Mouse (Mus musculus): ENCODE measurements around the gene H2-M10.2. TPM values are rescaled to one million over a fixed set of nuclear protein-coding genes. Genes with fewer than 3 reads are reported as not detected.
"Not testable (repeated sequence)": the region's sequence is repeated elsewhere in the genome, so short reads cannot be mapped to it uniquely, and the experiment has no call there.

Gene H2-M10.2
- total RNA-seq (2021): not detected
- long read RNA-seq, experiment 1: 0 reads
- long read RNA-seq, experiment 2: 0 reads

DNA sequence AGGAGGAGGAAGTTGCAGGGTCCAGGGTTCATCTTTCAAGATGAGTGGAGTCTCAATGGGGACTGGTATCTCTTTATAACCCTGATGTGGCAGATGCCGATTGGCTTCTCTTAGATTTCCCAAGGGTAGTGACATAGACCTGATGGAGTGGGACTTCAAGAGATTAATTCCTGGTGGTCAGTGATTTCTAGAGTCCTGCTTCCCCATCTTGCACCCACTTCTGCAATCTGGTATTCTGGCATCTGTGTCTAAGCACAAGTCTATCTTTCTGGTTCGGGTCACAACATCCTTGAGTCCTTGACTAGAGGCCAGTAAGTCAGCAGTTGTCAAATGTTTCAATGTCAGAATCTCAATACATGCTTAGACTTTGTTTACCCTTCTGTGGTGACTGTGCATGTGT, at the start of gene H2-M10.2:
Gene H2-M10.2, minus strand, starts transcription at position 101 of the 400 bp plus-strand sequence.
- H3K4me3 ChIP-seq: no peak within 1 kb of the TSS
- TF ChIP-seq CTCF (conservative IDR thresholded peaks at IDR 0.05): no peak
- DNase-seq (ENCODE audit: low spot score in 2 of 2): no peak
- H3K27ac ChIP-seq: no peak within 1 kb of the TSS

DNA sequence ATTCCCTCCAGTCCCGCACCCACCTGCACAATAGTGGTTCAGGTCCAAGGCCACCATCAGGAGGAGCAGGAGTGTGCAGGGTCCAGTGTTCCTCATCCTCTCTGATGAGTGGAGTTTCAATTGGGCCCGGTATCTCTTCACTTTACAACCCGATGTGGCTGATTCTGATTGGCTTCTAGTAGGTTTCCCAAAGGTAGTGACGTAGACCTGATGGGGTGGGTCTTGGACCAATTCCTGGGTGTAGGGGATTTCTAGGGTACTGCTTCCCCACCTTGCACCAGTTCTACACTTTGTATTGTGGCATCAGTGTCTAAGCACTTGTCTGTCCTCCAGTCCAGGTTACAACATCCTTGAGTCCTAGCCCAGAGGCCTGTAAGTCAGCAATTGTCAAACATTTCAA, 39.8 kb upstream of the H2-M10.2 start, which contains the start of gene H2-M10.1:
Gene H2-M10.1, minus strand, starts transcription at position 101 of the 400 bp plus-strand sequence.
- Histone ChIP-seq H3K27ac (no peak within 1 kb of the TSS), H3K4me3 (no peak within 1 kb of the TSS)
- TF ChIP-seq CTCF (conservative IDR thresholded peaks at IDR 0.05): no peak
- DNase-seq (ENCODE audit: low spot score in 2 of 2): no peak

DNA sequence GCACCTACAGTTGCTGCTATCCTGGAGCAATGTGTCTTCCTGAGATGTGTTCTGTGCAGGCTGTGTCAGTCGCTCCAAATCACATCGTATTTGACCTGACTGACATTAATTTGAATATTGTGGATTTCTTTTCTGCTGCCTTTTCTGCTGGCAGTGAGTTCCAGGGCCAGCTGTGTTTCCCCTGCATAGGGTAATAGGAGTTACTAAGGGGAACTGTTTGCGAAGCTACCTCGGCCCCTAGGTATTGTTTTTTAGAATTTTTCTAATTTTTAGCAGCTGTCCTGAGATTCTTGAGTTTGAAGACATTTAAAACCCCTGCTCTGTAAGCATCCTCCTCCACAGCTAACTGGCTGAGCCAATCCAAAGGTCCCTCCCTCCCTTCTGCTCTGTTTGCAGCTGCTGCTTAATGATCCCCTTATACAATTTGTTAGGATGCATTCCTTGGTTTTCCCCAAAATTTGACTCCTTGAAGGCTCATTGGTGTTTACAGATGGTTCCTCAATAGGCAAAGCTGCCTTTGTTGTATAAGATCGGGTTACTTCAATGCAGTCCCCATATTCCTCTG, 29.5 kb upstream of the H2-M10.2 start:
- H3K4me3 ChIP-seq: peak overlapping the region; percentile 85
- H3K27ac ChIP-seq: peak overlapping the region; percentile 93
- no peak for DNase-seq (ENCODE audit: low spot score in 2 of 2)
- no peak for TF ChIP-seq CTCF (conservative IDR thresholded peaks at IDR 0.05)

DNA sequence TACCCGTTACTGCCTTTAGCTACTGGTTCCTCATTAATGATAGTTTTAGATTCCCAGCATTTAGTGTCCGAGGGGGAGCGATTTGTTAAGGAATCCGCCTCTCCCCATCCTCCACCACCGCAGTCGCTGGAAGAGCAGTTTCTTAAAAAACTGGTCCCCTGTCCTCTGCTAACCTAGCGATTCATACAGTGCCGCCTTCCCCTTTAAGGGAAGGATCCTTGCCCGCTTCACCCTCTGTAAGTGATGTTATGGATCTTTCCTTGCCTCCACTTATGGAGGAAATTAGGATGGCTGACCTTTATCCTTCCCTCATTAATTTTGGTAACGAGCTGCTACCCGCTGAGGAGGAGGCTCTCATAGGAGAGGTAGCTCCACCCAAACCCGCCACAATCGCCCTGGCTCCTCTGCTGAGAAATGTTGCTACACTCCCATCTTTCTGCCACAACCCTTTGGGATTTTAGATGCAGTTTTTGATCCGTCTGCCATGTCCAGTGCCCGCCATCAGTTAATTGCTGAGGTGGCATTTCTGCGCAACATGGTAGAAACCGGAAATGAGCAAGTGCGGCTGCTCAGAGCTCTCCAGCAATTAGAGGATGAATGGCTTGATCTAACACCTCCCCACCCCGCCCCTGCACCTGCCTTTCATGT, 28.9 kb upstream of the H2-M10.2 start:
- DNase-seq (ENCODE audit: low spot score in 2 of 2): peak; percentile 70 to 75
- TF ChIP-seq CTCF (conservative IDR thresholded peaks at IDR 0.05): no peak
- peak overlapping the region; percentile 93 for H3K27ac ChIP-seq
- peak overlapping the region; percentile 85 for H3K4me3 ChIP-seq

DNA sequence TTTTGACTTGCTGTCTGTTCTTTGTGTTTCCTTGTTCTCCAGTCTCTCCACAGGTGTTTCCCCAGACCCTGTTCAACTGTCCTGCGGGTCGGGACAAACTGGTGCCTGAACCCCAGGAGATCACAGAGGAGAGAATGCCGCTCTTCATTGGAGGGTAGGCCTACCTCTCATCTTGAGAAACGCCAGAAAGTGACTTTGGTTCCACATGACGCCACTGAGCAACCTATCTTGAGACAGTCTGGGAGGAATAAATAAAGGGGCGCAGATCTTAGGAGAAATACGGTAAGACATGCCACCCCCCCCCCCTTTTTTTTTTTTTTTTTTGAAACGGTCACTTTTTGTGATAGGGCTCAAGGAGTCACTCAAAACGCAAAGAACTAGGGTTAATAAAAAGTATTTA, 28.2 kb upstream of the H2-M10.2 start:
- Histone ChIP-seq H3K27ac (peak overlapping the region; percentile 93), H3K4me3 (peak overlapping the region; percentile 85)
- TF ChIP-seq CTCF (conservative IDR thresholded peaks at IDR 0.05): no peak
- no peak for DNase-seq (ENCODE audit: low spot score in 2 of 2)

DNA sequence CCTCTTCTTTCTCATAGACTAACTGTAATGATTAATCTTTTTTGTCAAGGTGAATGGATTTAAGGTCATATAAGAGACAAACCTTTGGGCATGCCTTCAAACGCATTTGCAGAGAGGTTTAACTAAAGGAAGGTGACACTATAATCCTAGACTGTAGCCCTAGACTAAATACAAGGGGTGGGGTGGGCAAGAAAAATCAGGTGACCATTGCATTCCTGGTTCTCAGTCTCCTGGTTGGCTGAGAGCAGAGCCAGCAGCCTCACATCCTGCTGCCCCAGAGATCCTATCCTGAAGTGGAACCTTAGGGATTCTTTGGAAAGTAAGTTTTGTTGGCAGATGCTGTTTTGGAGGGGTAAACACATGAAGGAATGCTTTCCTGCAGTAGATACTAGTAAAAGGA, 23.0 kb upstream of the H2-M10.2 start:
- Histone ChIP-seq H3K27ac (no peak overlapping the region), H3K4me3 (no peak overlapping the region)
- DNase-seq (ENCODE audit: low spot score in 2 of 2): no peak
- no peak for TF ChIP-seq CTCF (conservative IDR thresholded peaks at IDR 0.05)

DNA sequence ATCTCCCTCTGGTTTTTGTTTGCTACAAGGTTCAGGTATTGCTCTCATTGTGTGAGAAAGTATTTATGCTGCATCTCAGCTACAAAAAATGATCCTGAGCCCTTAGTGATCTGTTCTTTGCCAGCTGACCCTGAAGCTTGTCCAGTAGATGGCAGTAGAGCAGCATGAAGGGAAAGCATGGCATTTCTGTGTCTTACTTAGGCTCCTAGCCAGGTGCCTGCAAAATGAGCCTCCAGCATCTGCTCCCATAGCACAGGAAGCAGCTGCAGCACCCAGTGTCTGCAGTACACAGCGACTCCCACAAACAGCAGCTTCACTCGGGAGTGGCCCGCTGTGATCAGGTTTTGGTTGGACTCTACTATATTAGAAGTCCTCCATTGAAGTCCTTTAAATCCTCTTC, 22.6 kb upstream of the H2-M10.2 start:
- not testable (repeated sequence) for H3K4me3 ChIP-seq, H3K27ac ChIP-seq
- TF ChIP-seq CTCF (conservative IDR thresholded peaks at IDR 0.05): peak; percentile 85
- DNase-seq (ENCODE audit: low spot score in 2 of 2): peak; percentile 71

DNA sequence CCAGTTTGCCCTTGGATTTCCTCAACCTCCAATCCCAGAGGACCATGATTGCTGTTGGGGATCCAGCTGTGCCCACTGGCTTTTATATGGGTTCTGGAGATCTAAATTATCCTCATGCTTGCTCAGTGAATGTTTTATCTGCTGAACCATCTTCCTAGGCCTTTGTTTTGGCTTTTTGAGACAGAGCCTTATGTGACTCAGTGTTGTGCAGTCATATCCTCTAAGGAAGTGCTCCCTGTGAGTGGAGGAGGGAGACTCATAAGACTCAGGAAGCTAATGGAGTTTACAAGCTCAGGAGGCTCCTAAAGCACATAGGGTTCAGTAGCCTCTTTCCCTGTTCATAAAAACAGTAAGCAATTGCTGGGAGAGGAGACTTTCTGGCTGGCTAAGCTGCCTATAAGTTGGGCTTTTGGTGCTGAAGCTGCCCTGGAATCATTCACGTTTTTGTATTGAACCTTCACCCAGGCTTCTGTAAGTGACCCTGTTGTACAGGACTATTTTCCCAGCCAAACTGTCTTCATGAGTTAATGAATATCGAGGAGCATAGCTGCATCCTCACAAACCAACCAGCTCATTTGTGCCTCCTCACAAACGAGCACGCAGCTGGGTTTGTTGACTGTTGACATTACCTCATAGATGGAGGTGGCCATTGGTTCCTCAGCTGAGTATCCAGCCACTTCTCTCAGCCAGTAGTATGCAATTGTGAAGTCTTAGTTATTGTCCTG, 4.6 kb downstream of the H2-M10.2 start:
- Histone ChIP-seq H3K4me3 (no peak overlapping the region), H3K27ac (no peak overlapping the region)
- DNase-seq (ENCODE audit: low spot score in 2 of 2): no peak
- no peak for TF ChIP-seq CTCF (conservative IDR thresholded peaks at IDR 0.05)

DNA sequence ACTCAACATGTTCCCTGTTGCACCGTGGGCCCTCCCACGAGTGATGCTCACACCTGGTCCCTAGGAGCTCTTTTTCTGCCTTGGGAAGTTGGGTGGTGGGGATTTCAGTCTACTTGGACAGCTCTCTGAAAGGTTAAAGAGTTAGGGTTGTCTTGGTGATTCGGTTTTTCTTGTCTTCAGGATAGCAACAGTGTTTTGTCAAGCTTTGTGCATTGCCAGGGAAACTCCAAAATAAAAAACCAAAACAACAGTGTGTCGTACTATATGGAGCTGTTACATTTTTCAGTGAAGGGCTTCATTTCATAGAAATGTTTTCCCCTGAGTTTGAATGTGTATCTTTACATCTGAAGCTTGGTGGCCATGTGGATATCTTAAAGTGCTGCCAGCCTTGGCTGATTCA, 11.5 kb downstream of the H2-M10.2 start:
- Histone ChIP-seq H3K27ac (no peak overlapping the region), H3K4me3 (no peak overlapping the region)
- no peak for TF ChIP-seq CTCF (conservative IDR thresholded peaks at IDR 0.05)
- DNase-seq (ENCODE audit: low spot score in 2 of 2): no peak

DNA sequence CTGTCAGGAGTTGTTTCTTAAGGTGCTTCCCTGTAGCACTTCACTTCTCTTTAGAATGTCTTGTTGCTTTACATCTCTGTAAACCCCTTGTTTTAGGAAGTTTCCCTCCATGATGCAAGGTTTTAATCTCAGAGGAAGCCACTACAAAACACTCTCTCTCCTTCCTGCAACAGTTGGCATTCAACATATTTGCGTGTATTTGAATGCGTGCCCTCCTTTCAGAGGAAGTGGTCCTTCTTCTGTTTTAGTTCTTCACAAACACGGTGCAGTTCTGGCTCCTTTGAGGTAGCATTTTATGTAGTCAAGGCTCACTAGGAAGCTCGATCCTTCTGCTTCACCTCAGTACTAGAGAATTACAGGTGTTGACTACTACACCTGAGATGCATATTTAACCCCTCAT, 12.5 kb downstream of the H2-M10.2 start:
- Histone ChIP-seq H3K27ac (no peak overlapping the region), H3K4me3 (no peak overlapping the region; the same call in 1 of the 2 replicates)
- TF ChIP-seq CTCF (conservative IDR thresholded peaks at IDR 0.05): no peak

DNA sequence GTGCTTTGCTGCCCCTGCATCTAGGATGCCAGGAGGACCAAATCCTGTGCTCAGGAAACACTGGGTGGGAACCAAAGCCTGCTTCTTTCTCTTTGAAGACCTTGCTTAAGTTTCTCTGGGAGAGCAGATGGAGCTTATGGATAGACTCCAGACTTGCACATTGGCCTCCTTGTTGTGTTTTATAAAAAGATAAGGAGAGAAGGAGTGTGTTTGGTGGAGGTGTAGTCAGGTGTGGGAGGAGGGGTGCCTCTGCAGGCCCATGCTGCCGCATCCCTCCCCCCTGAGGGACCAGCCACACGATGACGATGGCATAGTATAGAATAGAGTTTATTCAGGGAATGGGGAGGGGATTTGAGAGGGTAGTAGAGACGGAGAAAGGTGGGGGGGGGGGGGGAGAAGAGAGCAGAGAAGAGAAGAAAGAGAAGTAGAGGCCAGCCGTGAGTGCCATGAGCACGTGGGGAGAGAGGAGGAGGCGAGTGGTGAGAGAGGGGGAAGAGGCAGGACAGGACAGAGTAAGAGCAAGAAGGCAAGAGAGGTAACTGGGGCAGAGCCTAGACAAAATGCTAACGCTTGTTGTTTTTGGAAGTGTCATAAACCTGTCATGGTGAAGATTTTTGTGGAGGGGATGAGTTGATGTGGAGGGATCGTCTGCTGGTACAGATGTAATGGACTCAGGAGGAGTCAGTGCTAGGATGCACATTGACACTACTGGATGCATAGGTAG, 13.5 kb downstream of the H2-M10.2 start:
- TF ChIP-seq CTCF (conservative IDR thresholded peaks at IDR 0.05): no peak
- no peak for DNase-seq (ENCODE audit: low spot score in 2 of 2)
- H3K4me3 ChIP-seq: peak overlapping the region; percentile 100
- H3K27ac ChIP-seq: no peak overlapping the region; the same call in 1 of the 2 replicates

More for the DNA sequence above, 12.5 kb downstream of the H2-M10.2 start:
- DNase-seq (ENCODE audit: low spot score in 2 of 2): no peak

DNA sequence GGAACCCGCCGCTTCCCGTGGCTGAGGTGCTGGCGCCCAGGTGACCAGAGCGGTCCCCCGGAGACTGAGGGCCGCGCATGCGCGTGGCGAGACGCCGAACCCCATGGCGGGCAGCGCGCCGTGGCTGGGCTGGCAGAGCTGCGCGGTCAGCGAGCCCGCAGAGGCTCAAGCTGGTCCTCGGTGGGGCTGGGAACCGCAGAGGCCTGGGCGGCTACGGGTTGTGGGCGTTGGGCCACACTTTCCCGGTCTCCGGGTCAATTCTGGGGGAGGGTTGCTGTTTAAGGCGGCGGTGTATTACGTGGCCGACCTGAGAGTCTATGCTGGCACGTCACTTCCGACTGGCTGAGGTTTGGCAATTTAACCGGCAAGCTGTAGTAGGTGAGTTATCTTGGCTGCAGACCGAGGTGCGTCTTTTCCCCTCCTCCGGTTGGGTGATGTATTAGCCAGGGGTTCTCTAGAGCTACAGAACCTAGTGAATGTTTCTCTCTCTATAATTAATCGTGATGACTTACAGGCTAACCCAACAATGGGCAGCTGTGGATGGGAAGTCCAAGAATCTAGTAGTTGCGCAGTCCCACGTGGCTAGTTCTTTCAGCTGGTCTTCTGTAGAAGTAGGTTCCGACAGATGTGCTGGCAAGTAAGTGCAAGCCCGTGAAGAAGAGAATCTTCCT, 14.6 kb downstream of the H2-M10.2 start, which contains the start of gene Trim39:
Gene Trim39, minus strand, starts transcription at position 662 of the 671 bp plus-strand sequence.
- peak within 1 kb of the TSS; percentile 99 for H3K27ac ChIP-seq
- peak within 1 kb of the TSS; percentile 100 for H3K4me3 ChIP-seq
- TF ChIP-seq CTCF (conservative IDR thresholded peaks at IDR 0.05): 0 out of 2 replicates have a peak, but pooled peaks have one; percentile 0
- DNase-seq (ENCODE audit: low spot score in 2 of 2): peak; percentile 66 to 76

All from layer of hippocampus, adult 2 months (tissue).